Mouse (Mus musculus) E14TG2a.4 (cell line): ENCODE measurements around the gene Zfp764.
"Not testable (repeated sequence)": the region's sequence is repeated elsewhere in the genome, so short reads cannot be mapped to it uniquely, and the experiment has no call there.

Source experiments
- H3K27me3 ChIP-seq: 2 replicates; pipeline ENCODE4 v1.6.1; 2014; ENCODE audit warnings: low read length, control low read depth; ENCODE audit not compliant: insufficient read depth
- H3K36me3 ChIP-seq: 2 replicates; pipeline ENCODE4 v1.6.1; 2014; ENCODE audit warnings: low read length, control low read depth; ENCODE audit not compliant: insufficient read depth
- H3K4me1 ChIP-seq: replicated peaks from 2 replicates; pipeline ENCODE4 v1.6.1; 2014; ENCODE audit warnings: low read depth, low read length, control low read depth
- H3K4me3 ChIP-seq: replicated peaks from 2 replicates; pipeline ENCODE4 v1.5.1; 2014; ENCODE audit warnings: mild to moderate bottlenecking, low read length
- H3K9me3 ChIP-seq: 2 replicates; pipeline ENCODE4 v1.6.1; 2014; ENCODE audit warnings: low read length, control low read depth
- CTCF ChIP-seq: conservative IDR thresholded peaks from 2 replicates; pipeline ENCODE4 v1.5.1; 2014; ENCODE audit warnings: low read length
- NANOG ChIP-seq: IDR thresholded peaks from 2 replicates; pipeline ENCODE4 v1.6.1; 2014; ENCODE audit warnings: borderline replicate concordance, low read length, mixed read lengths
- POU5F1 ChIP-seq: IDR thresholded peaks from 2 replicates; pipeline ENCODE4 v1.6.1; 2014; ENCODE audit warnings: low read length, borderline replicate concordance

Gene Zfp764

DNA sequence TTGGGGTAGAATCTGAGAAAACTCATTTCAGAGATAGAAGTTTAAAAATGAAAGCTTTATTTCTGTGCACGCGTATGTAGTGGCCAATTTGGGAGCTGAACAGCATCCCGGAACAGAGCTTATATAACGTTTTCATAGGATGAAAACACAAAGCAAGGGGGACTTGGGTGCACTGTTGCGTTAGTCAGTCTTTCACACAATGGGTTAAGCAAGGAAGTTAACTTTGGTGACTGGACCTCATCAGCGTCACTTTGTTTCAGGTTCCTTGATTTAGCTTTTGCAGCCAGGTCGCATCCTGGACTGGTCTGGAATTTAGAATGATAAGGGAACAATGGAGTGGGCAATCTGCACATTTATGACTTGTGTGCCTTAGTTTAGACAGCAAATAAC, 12.7 kb downstream of the Zfp764 start:
- Histone ChIP-seq H3K4me3 (peak overlapping the region; percentile 75), H3K9me3 (no peaks in the 10 kb centered on the region), H3K27me3 (peaks cover 8% of the 10 kb centered on the region), H3K36me3 (peaks cover 16% of the 10 kb centered on the region), H3K4me1 (peaks cover 44% of the 10 kb centered on the region)
- TF ChIP-seq NANOG, result no peak
- TF ChIP-seq POU5F1, result no peak
- no peak for TF ChIP-seq CTCF

DNA sequence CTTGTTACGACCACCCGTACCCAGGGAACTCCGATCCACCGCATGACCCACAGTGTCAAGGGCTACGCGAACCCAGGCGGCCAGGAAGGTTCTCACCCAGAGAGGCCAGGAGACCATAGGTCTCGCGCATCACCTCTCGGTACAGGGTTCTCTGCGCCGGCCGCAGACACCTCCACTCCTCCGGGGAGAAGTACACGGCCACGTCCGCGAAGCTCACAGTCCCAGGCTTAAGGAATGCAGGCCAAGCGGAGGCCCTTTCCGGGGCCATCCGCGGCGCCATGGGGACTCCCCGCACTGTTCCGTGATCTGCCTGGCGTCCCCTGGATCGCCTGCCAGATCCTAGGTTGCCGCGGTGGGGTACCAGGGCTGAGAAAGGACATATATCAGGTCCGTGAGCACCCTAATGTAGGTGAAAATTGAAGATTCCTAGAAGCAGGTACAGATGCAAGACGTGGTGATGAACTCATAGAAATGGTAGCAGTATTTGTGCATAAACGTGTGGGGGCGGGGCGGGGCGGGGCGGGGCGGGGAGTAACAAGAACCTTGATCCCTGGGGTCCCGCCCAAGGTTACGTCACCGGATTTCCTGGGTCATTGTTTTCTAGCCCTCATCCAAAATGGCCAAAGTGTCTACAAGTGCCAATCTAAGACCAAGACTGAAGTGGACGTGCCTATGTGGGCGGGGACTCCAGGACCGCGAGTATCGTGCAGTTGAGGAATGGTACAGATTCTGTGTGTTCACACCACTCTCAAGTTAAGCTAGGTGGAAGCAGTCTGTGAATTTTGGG, 13.3 kb downstream of the Zfp764 start, which contains the start of gene E430018J23Rik:
TSS of gene E430018J23Rik (minus strand) at position 473 of the 787 bp plus-strand sequence.
- Histone ChIP-seq H3K9me3 (no peaks in the 10 kb centered on the region), H3K4me1 (peaks cover 44% of the 10 kb centered on the region), H3K27me3 (peaks cover 10% of the 10 kb centered on the region), H3K36me3 (peaks cover 16% of the 10 kb centered on the region), H3K4me3 (peak within 1 kb of the TSS; percentile 89)
- no peak for TF ChIP-seq NANOG
- TF ChIP-seq CTCF, result no peak
- TF ChIP-seq POU5F1, result no peak

DNA sequence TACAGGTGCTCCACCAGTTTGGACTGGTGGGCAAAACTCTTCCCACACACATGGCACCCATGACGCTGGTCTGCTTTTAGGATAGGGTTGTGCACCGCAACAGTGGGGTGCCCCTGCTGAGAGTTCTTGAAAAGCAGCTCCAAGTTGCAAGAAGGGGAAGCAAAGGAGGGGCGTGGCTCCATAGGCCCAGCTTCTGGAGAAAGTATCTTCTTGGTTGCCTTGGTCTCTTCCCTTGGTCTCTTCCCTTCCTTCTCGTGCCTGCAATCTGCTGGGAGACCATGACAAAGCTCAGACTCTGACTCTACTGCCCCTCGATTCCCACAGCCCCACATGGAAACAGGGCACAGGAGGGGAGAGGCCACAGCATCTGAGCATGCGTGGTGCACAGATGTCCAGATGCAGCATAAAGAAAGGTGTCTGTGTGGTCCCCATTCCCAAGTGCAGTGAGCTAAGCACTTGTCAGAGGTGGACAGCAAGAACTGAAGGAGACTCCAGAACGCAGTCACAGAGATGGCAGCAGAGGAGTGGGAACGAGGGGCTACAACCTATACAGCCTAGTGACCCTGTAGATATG, 14.3 kb downstream of the Zfp764 start:
- peaks cover 10% of the 10 kb centered on the region for H3K27me3 ChIP-seq
- H3K9me3 ChIP-seq, result no peaks in the 10 kb centered on the region
- TF ChIP-seq CTCF (no peak), NANOG (no peak), POU5F1 (no peak)
- H3K36me3 ChIP-seq, result peaks cover 16% of the 10 kb centered on the region
- peak overlapping the region; percentile 89 for H3K4me3 ChIP-seq
- H3K4me1 ChIP-seq, result peaks cover 36% of the 10 kb centered on the region

DNA sequence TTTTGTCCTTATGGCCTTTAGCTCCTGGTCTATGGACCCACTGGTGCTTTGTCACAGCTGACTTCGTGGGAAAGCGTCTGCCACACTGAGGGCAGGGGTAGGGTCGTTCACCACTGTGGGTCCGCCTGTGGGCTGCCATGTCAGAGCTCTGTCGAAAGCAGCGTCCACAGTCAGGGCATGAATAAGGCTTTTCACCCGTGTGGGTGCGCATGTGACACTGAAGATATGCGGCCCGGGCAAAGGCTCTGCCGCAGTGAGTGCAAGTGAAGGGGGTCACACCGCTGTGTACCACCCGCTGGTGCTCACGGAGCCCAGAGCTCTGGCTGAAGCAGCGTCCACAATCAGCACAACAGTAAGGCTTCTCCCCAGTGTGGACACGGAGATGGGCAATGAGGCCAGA, 15.1 kb downstream of the Zfp764 start:
- Histone ChIP-seq H3K36me3 (peaks cover 16% of the 10 kb centered on the region), H3K9me3 (no peaks in the 10 kb centered on the region), H3K27me3 (peaks cover 10% of the 10 kb centered on the region), H3K4me1 (peaks cover 28% of the 10 kb centered on the region), H3K4me3 (peak overlapping the region; percentile 89)
- TF ChIP-seq CTCF, result no peak
- no peak for TF ChIP-seq POU5F1
- TF ChIP-seq NANOG, result no peak

DNA sequence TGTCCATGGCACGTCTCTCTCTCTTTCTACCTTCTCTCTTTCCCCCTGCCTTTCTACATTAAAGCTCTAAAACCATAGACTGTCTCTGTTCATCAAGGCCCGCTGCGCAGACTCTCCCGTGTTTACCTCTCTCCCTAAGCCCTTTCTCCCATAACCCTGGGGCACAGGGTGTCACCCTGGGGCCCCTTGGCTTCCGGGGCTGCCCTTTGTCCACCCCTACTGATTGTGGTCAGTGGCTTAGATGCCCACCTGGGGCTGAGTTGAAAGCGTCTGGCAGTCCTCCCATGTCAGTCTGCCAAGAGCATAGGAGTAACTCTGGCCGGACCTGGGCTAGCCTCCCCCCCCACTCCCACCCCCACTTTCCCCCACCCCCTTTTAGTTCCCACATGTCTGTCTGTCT, 16.3 kb downstream of the Zfp764 start:
- peaks cover 38% of the 10 kb centered on the region for H3K4me1 ChIP-seq
- H3K36me3 ChIP-seq, result peaks cover 18% of the 10 kb centered on the region
- peaks cover 20% of the 10 kb centered on the region for H3K27me3 ChIP-seq
- no peak overlapping the region for H3K4me3 ChIP-seq
- no peak for TF ChIP-seq POU5F1
- no peak for TF ChIP-seq CTCF
- H3K9me3 ChIP-seq, result no peaks in the 10 kb centered on the region

DNA sequence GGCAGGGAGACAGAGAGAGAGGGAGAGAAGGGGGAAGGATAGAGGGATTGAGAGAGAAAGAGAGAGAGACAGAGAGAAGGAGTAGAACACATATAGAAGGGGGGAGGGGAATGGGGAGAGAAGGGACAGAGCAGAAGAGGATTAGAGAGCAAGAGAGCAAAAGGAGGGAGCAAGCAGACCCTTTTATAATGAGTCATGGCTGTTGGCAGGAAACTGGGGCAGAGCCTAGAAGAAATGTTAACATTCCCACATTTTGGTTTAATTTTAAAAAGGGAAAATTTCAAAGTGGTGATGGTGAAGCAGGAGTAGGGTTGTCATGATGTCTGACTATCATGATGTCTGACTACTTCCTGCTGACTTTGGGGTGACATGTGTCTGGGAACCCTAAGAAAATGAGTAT, 18.4 kb downstream of the Zfp764 start:
- Histone ChIP-seq H3K27me3 (peaks cover 20% of the 10 kb centered on the region), H3K36me3 (peaks cover 26% of the 10 kb centered on the region)
- not testable (repeated sequence) for H3K4me3 ChIP-seq

DNA sequence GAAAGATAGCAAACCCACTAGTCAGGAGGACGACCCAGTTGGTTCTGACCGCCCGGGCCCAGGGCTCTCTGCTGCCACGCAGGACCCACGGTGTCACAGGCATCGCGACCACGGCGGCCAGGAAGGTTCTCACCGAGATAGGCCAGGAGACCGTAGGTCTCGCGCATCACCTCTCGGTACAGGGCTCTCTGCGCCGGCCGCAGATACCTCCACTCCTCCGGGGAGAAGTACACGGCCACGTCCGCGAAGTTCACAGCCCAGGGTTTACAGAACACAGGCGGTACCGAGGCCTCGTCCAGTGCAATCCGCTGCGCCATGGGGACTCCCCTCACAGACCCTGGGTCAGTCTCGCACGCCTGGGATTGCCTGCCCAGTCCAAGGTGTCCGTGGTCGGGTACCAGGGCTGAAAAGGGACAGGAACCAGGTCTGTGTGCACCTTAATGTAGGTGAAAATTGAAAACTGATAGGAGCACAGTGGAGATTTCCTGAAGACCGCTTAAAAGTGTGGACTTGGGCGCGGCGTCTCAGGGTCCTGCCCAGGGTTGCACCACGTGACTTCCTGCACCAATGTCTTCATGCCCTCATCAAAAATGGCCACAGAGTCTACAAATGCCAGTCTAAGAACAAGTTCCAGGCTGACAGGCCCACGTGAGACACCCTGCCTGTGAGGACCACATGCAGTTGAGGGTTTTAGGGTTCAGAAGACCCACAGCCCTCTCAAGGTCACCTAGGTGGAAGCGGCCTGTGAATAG, 19.8 kb downstream of the Zfp764 start, which contains the start of gene 9130019O22Rik:
TSS of gene 9130019O22Rik (minus strand) at position 526 of the 752 bp plus-strand sequence.
- Histone ChIP-seq H3K4me3 (peak within 1 kb of the TSS; percentile 84), H3K9me3 (no peaks in the 10 kb centered on the region), H3K4me1 (peaks cover 26% of the 10 kb centered on the region), H3K36me3 (peaks cover 30% of the 10 kb centered on the region), H3K27me3 (peaks cover 13% of the 10 kb centered on the region)
- TF ChIP-seq CTCF (no peak), NANOG (no peak), POU5F1 (no peak)

More for the DNA sequence above, 18.4 kb downstream of the Zfp764 start:
- not testable (repeated sequence) for H3K9me3 ChIP-seq
- peaks cover 39% of the 10 kb centered on the region for H3K4me1 ChIP-seq

DNA sequence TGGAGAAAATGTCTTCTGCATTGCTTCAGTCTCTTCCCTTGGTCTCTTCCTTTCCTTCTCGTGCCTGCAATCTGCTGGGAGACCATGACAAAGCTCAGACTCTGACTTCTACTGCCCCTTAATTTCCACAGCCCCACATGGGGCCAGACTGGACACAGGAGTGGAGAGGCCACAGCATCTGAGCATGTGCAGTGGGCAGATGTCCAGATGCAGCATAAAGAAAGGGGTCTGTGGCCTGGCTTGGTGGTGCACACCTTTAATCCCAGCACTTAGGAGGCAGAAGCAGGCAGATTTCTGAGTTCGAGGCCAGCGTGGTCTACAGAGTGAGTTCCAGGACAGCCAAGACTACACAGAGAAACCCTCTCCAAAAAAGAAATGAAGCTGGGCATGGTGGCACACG, 21.1 kb downstream of the Zfp764 start:
- not testable (repeated sequence) for H3K9me3 ChIP-seq
- Histone ChIP-seq H3K27me3 (peaks cover 13% of the 10 kb centered on the region), H3K4me1 (peaks cover 19% of the 10 kb centered on the region), H3K4me3 (peak overlapping the region; percentile 41), H3K36me3 (peaks cover 18% of the 10 kb centered on the region)
